8 mouse cellular contexts compared by ENCODE assay signal in genomic region chr11:100581756-100582155, GRCm38 (mm10). TPM values are rescaled to one million over a fixed set of nuclear protein-coding genes. Genes with fewer than 3 reads are reported as not detected.
DNase-seq lines count a peak whose midpoint lies in the region; ATAC-seq and TF ChIP-seq lines count a peak whose summit lies in the region.
"Had no signal": no experiment of that assay in that cellular context is flagged by ENCODE, and none has a peak within 500 bp of the region (broad histone marks: within the 10 kb centered on the region; RNA-seq: fewer than 3 reads in every experiment).

No protein-coding gene starts in this region.

- no peak overlapping the region for H3K4me3 ChIP-seq in liver, embryonic 15.5 days (replicated peaks)
- H3K4me3 ChIP-seq in forebrain, embryonic 15.5 days = no peak overlapping the region
- H3K4me3 ChIP-seq in layer of hippocampus, adult 2 months = no peak overlapping the region
- no peak overlapping the region for H3K4me3 ChIP-seq in gastrocnemius, adult 2 months
- H3K4me3 ChIP-seq: midbrain, embryonic 12.5 days had no signal

- H3K4me1 ChIP-seq in liver, embryonic 15.5 days (replicated peaks) = no peaks in the 10 kb centered on the region
- no peaks in the 10 kb centered on the region for H3K4me1 ChIP-seq in forebrain, embryonic 15.5 days
- H3K4me1 ChIP-seq: midbrain, embryonic 12.5 days had no signal

- ATAC-seq in liver, embryonic 15.5 days (ENCODE audit: insufficient read depth) = 0 out of 2 replicates have a peak, but pooled peaks have one; percentile 28
- ATAC-seq in forebrain, embryonic 15.5 days (replicated peaks) = no peak

- no peak for TF ChIP-seq CTCF in layer of hippocampus, adult 2 months (conservative IDR thresholded peaks at IDR 0.05)
- TF ChIP-seq CTCF in gastrocnemius, adult 2 months (IDR thresholded peaks at IDR 0.05) = no peak

- no peak for DNase-seq in liver
- peak; percentile 18 for DNase-seq in NIH3T3 (ENCODE audit: low read depth)
- peak; percentile 53 to 57 for DNase-seq in layer of hippocampus, adult 2 months (ENCODE audit: low spot score in 2 of 2)
- peak; percentile 58 for DNase-seq in thymus, postnatal 14 days
- no peak for DNase-seq in gastrocnemius, adult 2 months

- no peak overlapping the region for H3K4me2 ChIP-seq in liver, embryonic 15.5 days
- H3K4me2 ChIP-seq in forebrain, embryonic 15.5 days (replicated peaks) = no peak overlapping the region
- H3K4me2 ChIP-seq: midbrain, embryonic 12.5 days had no signal

- no peak overlapping the region for H3K27ac ChIP-seq in liver, embryonic 15.5 days (replicated peaks)
- 0 out of 2 replicates have a peak overlapping the region, but pooled peaks have one; percentile 23 for H3K27ac ChIP-seq in forebrain, embryonic 15.5 days (replicated peaks)
- H3K27ac ChIP-seq in layer of hippocampus, adult 2 months = peak overlapping the region; percentile 76
- no peak overlapping the region for H3K27ac ChIP-seq in gastrocnemius, adult 2 months
- H3K27ac ChIP-seq: midbrain, embryonic 12.5 days had no signal

- H3K9me3 ChIP-seq in liver, embryonic 15.5 days (replicated peaks) = no peaks in the 10 kb centered on the region
- no peaks in the 10 kb centered on the region for H3K9me3 ChIP-seq in forebrain, embryonic 15.5 days
- H3K9me3 ChIP-seq: midbrain, embryonic 12.5 days had no signal

- peaks cover 77% of the 10 kb centered on the region for H3K36me3 ChIP-seq in liver, embryonic 15.5 days (replicated peaks)
- peaks cover 66% of the 10 kb centered on the region for H3K36me3 ChIP-seq in forebrain, embryonic 15.5 days

- intact Hi-C loops in gastrocnemius, adult 2 months (cut with DNase I) = no loop called here

- H3K27me3 ChIP-seq in liver, embryonic 15.5 days = no peaks in the 10 kb centered on the region
- H3K27me3 ChIP-seq in forebrain, embryonic 15.5 days = no peaks in the 10 kb centered on the region
- H3K27me3 ChIP-seq: midbrain, embryonic 12.5 days had no signal

- no peak overlapping the region for H3K9ac ChIP-seq in liver, embryonic 15.5 days
- H3K9ac ChIP-seq in forebrain, embryonic 15.5 days (replicated peaks) = no peak overlapping the region
- H3K9ac ChIP-seq: midbrain, embryonic 12.5 days had no signal

- 61% methylated on average over 4 of the region's 4 CpGs for WGBS in liver, embryonic 15.5 days (ENCODE audit: insufficient replicate concordance)
- WGBS in forebrain, embryonic 15.5 days = 35% methylated on average over 4 of the region's 4 CpGs

RNA-seq across cellular contexts. Expression of gene Cnp, which starts 7.1 kb away (rescaled TPM):
- 14.2 and 15.1 TPM in 2 replicates for polyA plus RNA-seq in liver, embryonic 15.5 days (2015; fragmentation: Nextera tagmentation; extraction: Ambion mirVana)
- 23.4 and 26.9 TPM in 2 replicates for polyA plus RNA-seq in forebrain, embryonic 15.5 days (2015; fragmentation: Nextera tagmentation; extraction: Ambion mirVana)
- 100 to 1,000 TPM; 168 to 183 TPM for total RNA-seq in layer of hippocampus, adult 2 months (2021)
- total RNA-seq in gastrocnemius, adult 2 months (2021) = 1 to 10 TPM; 3.2 to 4.4 TPM

RNA-seq across cellular contexts. Expression of gene Ttc25, which starts 36.3 kb away (rescaled TPM):
- 0.07 and 0.14 TPM in 2 replicates for polyA plus RNA-seq in liver, embryonic 15.5 days (2015; fragmentation: Nextera tagmentation; extraction: Ambion mirVana)
- polyA plus RNA-seq in forebrain, embryonic 15.5 days (2015; fragmentation: Nextera tagmentation; extraction: Ambion mirVana) = 1.1 and 2.1 TPM in 2 replicates
- total RNA-seq in layer of hippocampus, adult 2 months (2021) = 1 to 10 TPM; 1.3 to 1.7 TPM
- under 1 TPM; 0.10 to 0.31 TPM for total RNA-seq in gastrocnemius, adult 2 months (2021)

RNA-seq across cellular contexts. Expression of gene Nkiras2, which starts 37.3 kb away (rescaled TPM):
- polyA plus RNA-seq in liver, embryonic 15.5 days (2015; fragmentation: Nextera tagmentation; extraction: Ambion mirVana) = 18.8 and 19.2 TPM in 2 replicates
- 90.5 and 91.3 TPM in 2 replicates for polyA plus RNA-seq in forebrain, embryonic 15.5 days (2015; fragmentation: Nextera tagmentation; extraction: Ambion mirVana)
- total RNA-seq in layer of hippocampus, adult 2 months (2021) = 10 to 100 TPM; 11.8 to 13.1 TPM
- total RNA-seq in gastrocnemius, adult 2 months (2021) = 10 to 100 TPM; 15.3 to 21.9 TPM

RNA-seq across cellular contexts. Expression of gene Dnajc7, which starts 38.2 kb away (rescaled TPM):
- polyA plus RNA-seq in liver, embryonic 15.5 days (2015; fragmentation: Nextera tagmentation; extraction: Ambion mirVana) = 61.0 and 66.8 TPM in 2 replicates
- 294 and 295 TPM in 2 replicates for polyA plus RNA-seq in forebrain, embryonic 15.5 days (2015; fragmentation: Nextera tagmentation; extraction: Ambion mirVana)
- 100 to 1,000 TPM; 242 to 257 TPM for total RNA-seq in layer of hippocampus, adult 2 months (2021)
- total RNA-seq in gastrocnemius, adult 2 months (2021) = 100 to 1,000 TPM; 116 TPM

RNA-seq across cellular contexts. Expression of gene Acly, which starts 54.0 kb away (rescaled TPM):
- polyA plus RNA-seq in liver, embryonic 15.5 days (2015; fragmentation: Nextera tagmentation; extraction: Ambion mirVana) = 103 and 111 TPM in 2 replicates
- 230 and 237 TPM in 2 replicates for polyA plus RNA-seq in forebrain, embryonic 15.5 days (2015; fragmentation: Nextera tagmentation; extraction: Ambion mirVana)
- total RNA-seq in layer of hippocampus, adult 2 months (2021) = 100 to 1,000 TPM; 103 to 117 TPM
- total RNA-seq in gastrocnemius, adult 2 months (2021) = 10 to 100 TPM; 10.3 to 19.0 TPM

Comparison
In these comparisons a context has a peak if more than half of its experiments do, and no peak if none do; other contexts are left out.
1. H3K27ac ChIP-seq: peak in forebrain, embryonic 15.5 days (single experiment) and layer of hippocampus, adult 2 months (single experiment); none in liver, embryonic 15.5 days (single experiment) and gastrocnemius, adult 2 months (single experiment).
2. DNase-seq: peak in NIH3T3 (single experiment), layer of hippocampus, adult 2 months (2 of 2) and thymus, postnatal 14 days (single experiment); none in liver (single experiment) and gastrocnemius, adult 2 months (single experiment).
3. RNA of gene Cnp, which starts 7.1 kb away (total RNA-seq): 168 to 183 TPM in layer of hippocampus, adult 2 months; 3.2 to 4.4 TPM in gastrocnemius, adult 2 months; every median in the first group is over 10 times any median in the second.